Mouse (Mus musculus) lung, postnatal 0 days (tissue): ENCODE measurements at regions not wholly inside any gene's neighbourhood (a gene's known extent, or its start where the extent isn't known, plus 50 kb on each side); places are given as distances from the start of the nearest gene placed in this dataset.

Experiments
- ATAC-seq: fragments of 200-750 bp; cut with Nextera tagmentation; 2 replicates; pipeline ENCODE4 v1.8.0; 2017; ENCODE audit warnings: moderate library complexity
- DNase-seq: peaks from one replicate; pipeline ENCODE4 v3.0.0-alpha.2; 2016; ENCODE audit warnings: low spot score
- H3K27ac ChIP-seq: fragments of 300-500 bp; sonication (generic); 2 replicates; pipeline ENCODE4 v1.5.1; 2014; ENCODE audit warnings: antibody characterized with exemption, mild to moderate bottlenecking, low read length, mixed read lengths
- H3K27me3 ChIP-seq: fragments of 300-500 bp; sonication (generic); replicated peaks from 2 replicates; pipeline ENCODE4 v1.6.1; 2014; ENCODE audit warnings: low read length, mixed read lengths; ENCODE audit not compliant: insufficient read depth
- H3K36me3 ChIP-seq: fragments of 300-500 bp; sonication (generic); 2 replicates; pipeline ENCODE4 v1.6.1; 2014; ENCODE audit warnings: low read length, mixed read lengths; ENCODE audit not compliant: insufficient read depth
- H3K4me1 ChIP-seq: fragments of 300-500 bp; sonication (generic); 2 replicates; pipeline ENCODE4 v1.6.1; 2014; ENCODE audit warnings: antibody characterized with exemption, low read depth, low read length, mixed read lengths; ENCODE audit not compliant: insufficient read depth
- H3K4me2 ChIP-seq: fragments of 300-500 bp; sonication (generic); replicated peaks from 2 replicates; pipeline ENCODE4 v1.6.1; 2014; ENCODE audit warnings: low read depth, mild to moderate bottlenecking, low read length, moderate library complexity, mixed read lengths
- H3K4me3 ChIP-seq: fragments of 300-500 bp; sonication (generic); 2 replicates; pipeline ENCODE4 v1.5.1; 2014; ENCODE audit warnings: low read depth, low read length
- H3K9ac ChIP-seq: fragments of 300-500 bp; sonication (generic); replicated peaks from 2 replicates; pipeline ENCODE4 v1.6.1; 2014; ENCODE audit warnings: low read depth, mild to moderate bottlenecking
- H3K9me3 ChIP-seq: fragments of 300-500 bp; sonication (generic); 2 replicates; pipeline ENCODE4 v1.6.1; 2016; ENCODE audit warnings: low read length, mixed read lengths
- CTCF ChIP-seq: IDR thresholded peaks from 2 replicates; pipeline ENCODE4 v1.5.1; 2016; ENCODE audit warnings: antibody characterized with exemption, mild to moderate bottlenecking
- EP300 ChIP-seq: IDR thresholded peaks from 2 replicates; pipeline ENCODE4 v1.6.1; 2016; ENCODE audit warnings: antibody characterized with exemption, mild to moderate bottlenecking, control low read depth
- WGBS: fragments of 180-500 bp; shearing (Covaris S2); extraction: QIAGEN DNeasy Blood & Tissue Kit; methylation state at CpG from one replicate; pipeline ENCODE4 v1.1.7; 2014; 5-methylcytosine and 5-hydroxymethylcytosine counted together

DNA sequence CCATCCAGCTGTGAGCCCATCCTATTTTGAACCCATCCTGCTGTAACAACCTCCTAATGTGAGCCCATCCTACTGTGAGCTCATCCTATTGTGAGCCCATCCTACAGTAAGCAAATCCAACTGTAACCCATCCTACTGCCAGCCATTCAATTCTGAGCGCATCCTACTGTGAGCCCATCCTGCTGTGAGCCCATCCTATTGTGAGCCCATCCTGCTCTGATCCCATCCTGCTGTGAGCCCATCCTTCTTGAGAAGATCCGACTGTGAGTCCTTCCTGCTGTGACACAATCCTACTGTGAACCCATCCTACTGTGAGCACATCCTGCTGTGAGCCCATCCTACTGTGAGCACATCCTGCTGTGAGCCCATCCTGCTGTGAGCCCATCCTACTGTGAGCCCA, 175.5 kb upstream of the Rybp start:
- TF ChIP-seq EP300 (no peak), CTCF (no peak)
- no peak overlapping the region for H3K4me2 ChIP-seq
- no peak overlapping the region for H3K9ac ChIP-seq
- no peaks in the 10 kb centered on the region for H3K27me3 ChIP-seq
- H3K27ac ChIP-seq = no peak overlapping the region
- H3K36me3 ChIP-seq = no peaks in the 10 kb centered on the region
- no peak overlapping the region for H3K4me3 ChIP-seq
- no peak for ATAC-seq
- WGBS = 81% methylated on average over 2 of the region's 2 CpGs
- DNase-seq = no peak
- no peaks in the 10 kb centered on the region for H3K9me3 ChIP-seq
- H3K4me1 ChIP-seq = no peaks in the 10 kb centered on the region

- ATAC-seq = no peak
- no peak overlapping the region for H3K4me3 ChIP-seq
- H3K36me3 ChIP-seq = no peaks in the 10 kb centered on the region
- DNase-seq = no peak
- no peak overlapping the region for H3K27ac ChIP-seq
- H3K9ac ChIP-seq = no peak overlapping the region
- H3K4me1 ChIP-seq = no peaks in the 10 kb centered on the region
- TF ChIP-seq CTCF (no peak), EP300 (no peak)
- H3K4me2 ChIP-seq = no peak overlapping the region
- WGBS = 64% methylated on average over 3 of the region's 3 CpGs
- no peaks in the 10 kb centered on the region for H3K27me3 ChIP-seq
- no peaks in the 10 kb centered on the region for H3K9me3 ChIP-seq
Observed at GRCm38 (mm10) chr6:100453401-100453800, 166.1 kb upstream of the Rybp start.

DNA sequence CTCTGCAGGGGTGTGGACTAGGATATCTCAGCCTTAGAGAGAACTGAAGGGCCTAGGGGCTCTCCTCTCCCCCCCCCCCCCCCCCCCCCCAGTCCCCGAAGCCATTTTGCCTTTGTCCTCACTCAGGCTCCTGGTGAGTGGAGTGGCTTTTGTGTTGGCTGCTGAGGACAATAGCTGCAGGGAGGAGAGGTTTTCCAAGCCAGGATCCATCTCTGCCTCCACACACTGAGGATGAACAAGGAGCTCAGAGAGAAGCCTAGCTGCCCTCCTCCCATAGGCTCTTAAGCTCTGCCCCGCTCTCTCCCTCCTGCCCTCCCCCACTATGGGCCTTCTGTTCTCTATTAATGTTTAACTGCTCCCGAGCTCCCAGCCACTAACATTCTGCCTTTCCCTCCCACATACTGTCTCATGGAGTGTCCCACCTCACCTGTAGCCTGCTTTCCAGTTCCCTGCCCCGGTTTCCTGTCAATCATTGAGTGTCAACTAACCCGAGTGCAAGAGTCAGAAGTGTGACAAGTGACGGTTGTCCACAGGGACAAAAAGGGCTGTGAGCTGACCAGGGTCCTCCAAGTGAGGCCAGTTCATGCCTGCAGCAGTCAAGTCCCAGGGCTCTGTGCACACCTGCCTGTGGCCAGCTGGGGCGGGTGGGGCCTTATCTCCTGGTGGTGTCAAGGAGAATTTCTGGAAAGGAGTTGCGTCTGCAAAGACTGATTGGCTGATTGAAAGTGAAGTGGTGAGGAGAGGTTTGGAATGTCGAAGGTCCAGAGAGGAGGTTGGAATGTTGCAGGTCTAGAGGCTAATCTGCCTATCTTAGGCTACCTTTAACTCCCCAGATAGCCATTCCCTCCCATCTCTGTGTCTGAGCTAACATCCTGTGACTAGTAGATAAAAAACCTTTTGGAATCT, 165.1 kb upstream of the Rybp start:
- Histone ChIP-seq H3K9me3 (no peaks in the 10 kb centered on the region), H3K4me1 (no peaks in the 10 kb centered on the region), H3K9ac (no peak overlapping the region), H3K36me3 (no peaks in the 10 kb centered on the region), H3K4me2 (no peak overlapping the region), H3K27ac (no peak overlapping the region), H3K27me3 (no peaks in the 10 kb centered on the region), H3K4me3 (no peak overlapping the region)
- 48% methylated on average over 8 of the region's 9 CpGs for WGBS
- TF ChIP-seq CTCF = no peak
- TF ChIP-seq EP300 = no peak
- ATAC-seq (no peak), DNase-seq (no peak)

- no peak overlapping the region for H3K4me2 ChIP-seq
- no peaks in the 10 kb centered on the region for H3K4me1 ChIP-seq
- no peak overlapping the region for H3K4me3 ChIP-seq
- no peak overlapping the region for H3K27ac ChIP-seq
- H3K9me3 ChIP-seq = no peaks in the 10 kb centered on the region
- H3K27me3 ChIP-seq = no peaks in the 10 kb centered on the region
- ATAC-seq (no peak), DNase-seq (no peak)
- TF ChIP-seq EP300 (no peak), CTCF (no peak)
- H3K9ac ChIP-seq = no peak overlapping the region
- 90% methylated on average over 6 of the region's 6 CpGs for WGBS
- no peaks in the 10 kb centered on the region for H3K36me3 ChIP-seq
Observed at GRCm38 (mm10) chr6:100450108-100450507, 162.8 kb upstream of the Rybp start.

DNA sequence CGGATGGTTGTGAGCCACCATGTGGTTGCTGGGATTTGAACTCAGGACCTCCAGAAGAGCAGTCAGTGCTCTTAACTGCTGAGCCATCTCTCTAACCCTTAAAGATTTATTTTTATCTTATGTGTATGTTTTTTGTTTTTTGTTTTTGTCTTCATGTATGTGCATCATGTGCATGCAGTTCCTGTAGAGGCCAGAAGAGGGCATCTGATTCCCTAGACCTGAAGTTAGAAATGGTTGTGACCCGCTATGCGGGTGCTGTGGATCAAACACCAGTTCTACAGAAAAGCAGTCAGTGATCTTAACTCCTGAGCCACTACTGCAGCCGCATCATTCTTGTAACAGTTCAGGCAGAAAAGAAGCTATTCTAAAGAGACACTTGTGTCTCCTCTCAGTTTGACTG, 161.8 kb upstream of the Rybp start:
- H3K27me3 ChIP-seq = no peaks in the 10 kb centered on the region
- WGBS = over 99% methylated on average over 4 of the region's 4 CpGs
- H3K9me3 ChIP-seq = no peaks in the 10 kb centered on the region
- ATAC-seq (no peak), DNase-seq (no peak)
- TF ChIP-seq EP300 (no peak), CTCF (0 out of 2 replicates have a peak, but pooled peaks have one; percentile 11)
- H3K4me3 ChIP-seq = no peak overlapping the region
- H3K9ac ChIP-seq = no peak overlapping the region
- no peak overlapping the region for H3K27ac ChIP-seq
- H3K36me3 ChIP-seq = no peaks in the 10 kb centered on the region
- H3K4me1 ChIP-seq = no peaks in the 10 kb centered on the region
- no peak overlapping the region for H3K4me2 ChIP-seq

DNA sequence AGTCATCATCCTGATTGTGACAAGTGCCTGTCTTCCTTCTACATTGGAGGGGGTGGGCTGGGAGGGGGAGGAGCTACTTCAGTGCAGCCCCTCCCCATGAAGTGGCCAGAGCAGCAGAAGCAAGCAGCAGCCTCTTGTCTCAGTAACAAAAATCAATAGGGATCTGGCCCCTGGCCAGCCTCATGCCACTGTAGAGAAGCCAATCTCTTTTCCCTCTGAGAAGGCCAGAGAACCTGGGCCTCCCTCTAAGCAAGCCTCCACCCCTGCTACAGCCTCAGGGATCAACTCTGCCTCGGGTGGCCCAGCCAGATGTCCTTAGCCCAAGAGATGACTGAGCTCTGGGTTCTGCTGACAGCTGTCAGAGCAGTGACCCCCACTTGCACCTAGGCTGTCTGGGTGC, 159.9 kb upstream of the Rybp start:
- no peak for DNase-seq
- H3K27ac ChIP-seq = no peak overlapping the region
- H3K4me1 ChIP-seq = no peaks in the 10 kb centered on the region
- no peaks in the 10 kb centered on the region for H3K27me3 ChIP-seq
- no peak overlapping the region for H3K9ac ChIP-seq
- H3K9me3 ChIP-seq = no peaks in the 10 kb centered on the region
- H3K4me2 ChIP-seq = no peak overlapping the region
- WGBS = 22% methylated on average over 1 of the region's 1 CpGs
- no peak overlapping the region for H3K4me3 ChIP-seq
- ATAC-seq = no peak
- no peaks in the 10 kb centered on the region for H3K36me3 ChIP-seq
- TF ChIP-seq CTCF = no peak
- TF ChIP-seq EP300 = no peak
